Mouse (Mus musculus) lung, postnatal 0 days (tissue): ENCODE results near the gene Pde8b.

Source experiments
- CTCF ChIP-seq: IDR thresholded peaks from 2 replicates; pipeline ENCODE4 v1.5.1; 2016; ENCODE audit warnings: antibody characterized with exemption, mild to moderate bottlenecking
- EP300 ChIP-seq: IDR thresholded peaks from 2 replicates; pipeline ENCODE4 v1.6.1; 2016; ENCODE audit warnings: antibody characterized with exemption, mild to moderate bottlenecking, control low read depth

GRCm38 (mm10) chr13:95177326-95177725 is 72.8 kb downstream of the Pde8b start:
- TF ChIP-seq CTCF (no peak), EP300 (no peak)
